Mouse (Mus musculus): ENCODE results near the gene Gna11. TPM values are rescaled to one million over a fixed set of nuclear protein-coding genes. Genes with fewer than 3 reads are reported as not detected.

Gene Gna11
- polyA plus RNA-seq, 1 experiment from 2014 or later: 47.0 TPM

- Histone ChIP-seq H3K9me3 (ENCODE audit: control insufficient read depth, low read length) (no peaks in the 10 kb centered on the region), H3K4me3 (ENCODE audit: low read depth, low read length) (no peak overlapping the region), H3K36me3 (ENCODE audit: control insufficient read depth, insufficient read depth, low read length) (no peaks in the 10 kb centered on the region), H3K27ac (ENCODE audit: low read depth, low read length) (no peak overlapping the region), H3K4me2 (peak overlapping the region; percentile 33; the same call in 1 of the 2 replicates), H3K4me1 (replicated peaks; ENCODE audit: control insufficient read depth, insufficient read depth, low read length) (peaks cover 13% of the 10 kb centered on the region), H3K9ac (ENCODE audit: low read depth, low read length) (no peak overlapping the region), H3K27me3 (replicated peaks; ENCODE audit: control insufficient read depth, insufficient read depth, low read length) (no peaks in the 10 kb centered on the region)
- ATAC-seq (replicated peaks; ENCODE audit: low FRiP score) (peak; percentile 53), DNase-seq (ENCODE audit: low spot score) (peak; percentile 79)
- WGBS: 5% methylated on average over 12 of the region's 12 CpGs
These were observed 6.7 kb upstream of the Gna11 start for GRCm38 (mm10) chr10:81551597-81552102.

GRCm38 (mm10) chr10:81550257-81550656 is 5.3 kb upstream of the Gna11 start:
- no peaks in the 10 kb centered on the region for H3K36me3 ChIP-seq (ENCODE audit: control insufficient read depth, insufficient read depth, low read length)
- no peak overlapping the region for H3K9ac ChIP-seq (ENCODE audit: low read depth, low read length)
- 10% methylated on average over 7 of the region's 7 CpGs for WGBS
- H3K27me3 ChIP-seq (replicated peaks; ENCODE audit: control insufficient read depth, insufficient read depth, low read length): no peaks in the 10 kb centered on the region
- no peak overlapping the region for H3K4me2 ChIP-seq
- no peak overlapping the region for H3K4me3 ChIP-seq (ENCODE audit: low read depth, low read length)
- no peak overlapping the region for H3K27ac ChIP-seq (ENCODE audit: low read depth, low read length)
- H3K4me1 ChIP-seq (replicated peaks; ENCODE audit: control insufficient read depth, insufficient read depth, low read length): peaks cover 25% of the 10 kb centered on the region
- ATAC-seq (replicated peaks; ENCODE audit: low FRiP score) (no peak), DNase-seq (ENCODE audit: low spot score) (peak; percentile 80)
- no peaks in the 10 kb centered on the region for H3K9me3 ChIP-seq (ENCODE audit: control insufficient read depth, low read length)

- Histone ChIP-seq H3K9ac (ENCODE audit: low read depth, low read length) (no peak overlapping the region), H3K27me3 (replicated peaks; ENCODE audit: control insufficient read depth, insufficient read depth, low read length) (no peaks in the 10 kb centered on the region), H3K27ac (ENCODE audit: low read depth, low read length) (no peak overlapping the region), H3K9me3 (ENCODE audit: control insufficient read depth, low read length) (no peaks in the 10 kb centered on the region), H3K4me2 (no peak overlapping the region), H3K4me1 (replicated peaks; ENCODE audit: control insufficient read depth, insufficient read depth, low read length) (peaks cover 27% of the 10 kb centered on the region), H3K36me3 (ENCODE audit: control insufficient read depth, insufficient read depth, low read length) (no peaks in the 10 kb centered on the region), H3K4me3 (ENCODE audit: low read depth, low read length) (no peak overlapping the region)
- ATAC-seq (replicated peaks; ENCODE audit: low FRiP score): no peak
- no peak for DNase-seq (ENCODE audit: low spot score)
- 68% methylated on average over 5 of the region's 5 CpGs for WGBS
These were observed 4.0 kb upstream of the Gna11 start for GRCm38 (mm10) chr10:81548944-81549343.

GRCm38 (mm10) chr10:81546788-81547571 is 2.0 kb upstream of the Gna11 start:
- Histone ChIP-seq H3K27ac (ENCODE audit: low read depth, low read length) (peak overlapping the region; percentile 84), H3K36me3 (ENCODE audit: control insufficient read depth, insufficient read depth, low read length) (no peaks in the 10 kb centered on the region), H3K4me1 (replicated peaks; ENCODE audit: control insufficient read depth, insufficient read depth, low read length) (peaks cover 47% of the 10 kb centered on the region), H3K9me3 (ENCODE audit: control insufficient read depth, low read length) (no peaks in the 10 kb centered on the region), H3K4me3 (ENCODE audit: low read depth, low read length) (no peak overlapping the region), H3K9ac (ENCODE audit: low read depth, low read length) (0 out of 2 replicates have a peak overlapping the region, but pooled peaks have one; percentile 15), H3K27me3 (replicated peaks; ENCODE audit: control insufficient read depth, insufficient read depth, low read length) (no peaks in the 10 kb centered on the region), H3K4me2 (peak overlapping the region; percentile 99)
- no peak for DNase-seq (ENCODE audit: low spot score)
- no peak for ATAC-seq (replicated peaks; ENCODE audit: low FRiP score)
- WGBS: 87% methylated on average over 13 of the region's 13 CpGs

- Histone ChIP-seq H3K36me3 (ENCODE audit: control insufficient read depth, insufficient read depth, low read length) (no peaks in the 10 kb centered on the region), H3K4me3 (ENCODE audit: low read depth, low read length) (peak overlapping the region; percentile 22; the same call in 1 of the 2 replicates), H3K27ac (ENCODE audit: low read depth, low read length) (peak overlapping the region; percentile 84), H3K4me1 (replicated peaks; ENCODE audit: control insufficient read depth, insufficient read depth, low read length) (peaks cover 48% of the 10 kb centered on the region), H3K9me3 (ENCODE audit: control insufficient read depth, low read length) (no peaks in the 10 kb centered on the region), H3K27me3 (replicated peaks; ENCODE audit: control insufficient read depth, insufficient read depth, low read length) (no peaks in the 10 kb centered on the region), H3K4me2 (peak overlapping the region; percentile 99), H3K9ac (ENCODE audit: low read depth, low read length) (peak overlapping the region; percentile 15; the same call in 1 of the 2 replicates)
- WGBS: 27% methylated on average over 5 of the region's 5 CpGs
- DNase-seq (ENCODE audit: low spot score) (no peak), ATAC-seq (replicated peaks; ENCODE audit: low FRiP score) (peak; percentile 50)
These were observed 1.3 kb upstream of the Gna11 start for GRCm38 (mm10) chr10:81546332-81546731.

- H3K27me3 ChIP-seq (replicated peaks; ENCODE audit: control insufficient read depth, insufficient read depth, low read length): no peaks in the 10 kb centered on the region
- no peaks in the 10 kb centered on the region for H3K9me3 ChIP-seq (ENCODE audit: control insufficient read depth, low read length)
- H3K4me3 ChIP-seq (ENCODE audit: low read depth, low read length): peak overlapping the region; percentile 96
- peak overlapping the region; percentile 84 for H3K27ac ChIP-seq (ENCODE audit: low read depth, low read length)
- peak; percentile 7 for ATAC-seq (replicated peaks; ENCODE audit: low FRiP score)
- DNase-seq (ENCODE audit: low spot score): no peak
- H3K36me3 ChIP-seq (ENCODE audit: control insufficient read depth, insufficient read depth, low read length): peaks cover 6% of the 10 kb centered on the region; the same call in 1 of the 2 replicates
- peak overlapping the region; percentile 99 for H3K4me2 ChIP-seq
- WGBS: under 1% methylated on average over 93 of the region's 93 CpGs
- peak overlapping the region; percentile 90 for H3K9ac ChIP-seq (ENCODE audit: low read depth, low read length)
- H3K4me1 ChIP-seq (replicated peaks; ENCODE audit: control insufficient read depth, insufficient read depth, low read length): peaks cover 48% of the 10 kb centered on the region
These were observed 462 bp downstream of the Gna11 start for GRCm38 (mm10) chr10:81544296-81545160.

GRCm38 (mm10) chr10:81543633-81544032 is 1.4 kb downstream of the Gna11 start:
- Histone ChIP-seq H3K27me3 (replicated peaks; ENCODE audit: control insufficient read depth, insufficient read depth, low read length) (no peaks in the 10 kb centered on the region), H3K4me1 (replicated peaks; ENCODE audit: control insufficient read depth, insufficient read depth, low read length) (peaks cover 48% of the 10 kb centered on the region), H3K9me3 (ENCODE audit: control insufficient read depth, low read length) (no peaks in the 10 kb centered on the region), H3K4me3 (ENCODE audit: low read depth, low read length) (peak overlapping the region; percentile 96), H3K4me2 (peak overlapping the region; percentile 99), H3K9ac (ENCODE audit: low read depth, low read length) (peak overlapping the region; percentile 90), H3K36me3 (ENCODE audit: control insufficient read depth, insufficient read depth, low read length) (peaks cover 8% of the 10 kb centered on the region; the same call in 1 of the 2 replicates), H3K27ac (ENCODE audit: low read depth, low read length) (0 out of 2 replicates have a peak overlapping the region, but pooled peaks have one; percentile 19)
- 83% methylated on average over 1 of the region's 1 CpGs for WGBS
- ATAC-seq (replicated peaks; ENCODE audit: low FRiP score) (no peak), DNase-seq (ENCODE audit: low spot score) (no peak)

GRCm38 (mm10) chr10:81542727-81543460 is 2.1 kb downstream of the Gna11 start:
- WGBS: 75% methylated on average over 7 of the region's 7 CpGs
- Histone ChIP-seq H3K9me3 (ENCODE audit: control insufficient read depth, low read length) (no peaks in the 10 kb centered on the region), H3K27ac (ENCODE audit: low read depth, low read length) (peak overlapping the region; percentile 19; the same call in 1 of the 2 replicates)

More at GRCm38 (mm10) chr10:81542727-81543460, 2.1 kb downstream of the Gna11 start:
- ATAC-seq (replicated peaks; ENCODE audit: low FRiP score): no peak
- Histone ChIP-seq H3K9ac (ENCODE audit: low read depth, low read length) (peak overlapping the region; percentile 90), H3K4me1 (replicated peaks; ENCODE audit: control insufficient read depth, insufficient read depth, low read length) (peaks cover 48% of the 10 kb centered on the region), H3K36me3 (ENCODE audit: control insufficient read depth, insufficient read depth, low read length) (peaks cover 8% of the 10 kb centered on the region; the same call in 1 of the 2 replicates), H3K4me2 (peak overlapping the region; percentile 99), H3K4me3 (ENCODE audit: low read depth, low read length) (peak overlapping the region; percentile 96), H3K27me3 (replicated peaks; ENCODE audit: control insufficient read depth, insufficient read depth, low read length) (no peaks in the 10 kb centered on the region)
- no peak for DNase-seq (ENCODE audit: low spot score)
